Mouse (Mus musculus): ENCODE data around the gene Cstb. TPM values are rescaled to one million over a fixed set of nuclear protein-coding genes. Genes with fewer than 3 reads are reported as not detected.

Gene Cstb
- 119 and 123 TPM in 2 replicates for polyA plus RNA-seq (2016; fragmentation: Nextera tagmentation; extraction: Ambion mirVana)

- H3K4me2 ChIP-seq: peak within 1 kb of the TSS; percentile 83
Measured at GRCm38 (mm10) chr10:78425181-78426041, at the start of gene Cstb. Gene Cstb (plus strand): TSS chr10:78425669.

DNA sequence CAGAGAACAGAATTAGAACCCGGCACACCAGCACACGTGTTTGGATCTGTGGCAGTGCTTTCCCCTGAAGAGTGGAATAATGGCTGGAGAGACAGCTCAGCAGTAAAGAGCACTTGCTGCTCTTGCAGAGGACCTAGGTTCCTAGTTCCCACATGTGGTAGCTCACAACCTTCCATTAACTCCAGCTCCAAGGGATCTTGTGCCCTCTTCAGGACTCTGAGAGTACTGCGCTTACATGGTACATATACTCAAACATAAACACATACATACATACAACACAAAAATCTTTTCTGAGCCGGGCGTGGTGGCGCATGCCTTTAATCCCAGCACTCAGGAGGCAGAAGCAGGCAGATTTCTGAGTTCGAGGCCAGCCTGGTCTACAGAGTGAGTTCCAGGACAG lies 47.0 kb upstream of the Cstb start:
- H3K36me3 ChIP-seq: no peaks in the 10 kb centered on the region
- H3K9ac ChIP-seq: no peak overlapping the region
- no peak overlapping the region for H3K4me3 ChIP-seq
- peaks cover 7% of the 10 kb centered on the region for H3K9me3 ChIP-seq (replicated peaks)
- 94% methylated on average over 7 of the region's 7 CpGs for WGBS
- no peak for ATAC-seq (ENCODE audit: insufficient number of reproducible peaks, low FRiP score)
- no peak overlapping the region for H3K27ac ChIP-seq (ENCODE audit: poor library complexity, severe bottlenecking)
- no peaks in the 10 kb centered on the region for H3K4me1 ChIP-seq (replicated peaks)
- H3K4me2 ChIP-seq: no peak overlapping the region
- H3K27me3 ChIP-seq (replicated peaks): 0 out of 2 replicates have a peak, but pooled peaks cover 6% of the 10 kb centered on the region

More at GRCm38 (mm10) chr10:78425181-78426041, at the start of gene Cstb:
- peaks cover 12% of the 10 kb centered on the region for H3K4me1 ChIP-seq (replicated peaks)
- peak; percentile 94 for ATAC-seq (ENCODE audit: insufficient number of reproducible peaks, low FRiP score)
- H3K27me3 ChIP-seq (replicated peaks): no peaks in the 10 kb centered on the region
- peaks cover 21% of the 10 kb centered on the region for H3K36me3 ChIP-seq
- H3K9me3 ChIP-seq (replicated peaks): no peaks in the 10 kb centered on the region
- peak within 1 kb of the TSS; percentile 65 for H3K4me3 ChIP-seq
- H3K27ac ChIP-seq (ENCODE audit: poor library complexity, severe bottlenecking): peak within 1 kb of the TSS; percentile 52
- H3K9ac ChIP-seq: peak within 1 kb of the TSS; percentile 83
- 1% methylated on average over 40 of the region's 40 CpGs for WGBS

- no peaks in the 10 kb centered on the region for H3K4me1 ChIP-seq (replicated peaks)
- no peak overlapping the region for H3K27ac ChIP-seq (ENCODE audit: poor library complexity, severe bottlenecking)
- H3K9me3 ChIP-seq (replicated peaks): peaks cover 1% of the 10 kb centered on the region; the same call in 1 of the 2 replicates
- no peak overlapping the region for H3K4me3 ChIP-seq
- 0 out of 2 replicates have a peak, but pooled peaks cover 4% of the 10 kb centered on the region for H3K27me3 ChIP-seq (replicated peaks)
- no peak overlapping the region for H3K4me2 ChIP-seq
- no peak for ATAC-seq (ENCODE audit: insufficient number of reproducible peaks, low FRiP score)
- WGBS: 67% methylated on average over 3 of the region's 3 CpGs
- no peaks in the 10 kb centered on the region for H3K36me3 ChIP-seq
- H3K9ac ChIP-seq: no peak overlapping the region
Measured at GRCm38 (mm10) chr10:78383567-78383966, 41.9 kb upstream of the Cstb start.

DNA sequence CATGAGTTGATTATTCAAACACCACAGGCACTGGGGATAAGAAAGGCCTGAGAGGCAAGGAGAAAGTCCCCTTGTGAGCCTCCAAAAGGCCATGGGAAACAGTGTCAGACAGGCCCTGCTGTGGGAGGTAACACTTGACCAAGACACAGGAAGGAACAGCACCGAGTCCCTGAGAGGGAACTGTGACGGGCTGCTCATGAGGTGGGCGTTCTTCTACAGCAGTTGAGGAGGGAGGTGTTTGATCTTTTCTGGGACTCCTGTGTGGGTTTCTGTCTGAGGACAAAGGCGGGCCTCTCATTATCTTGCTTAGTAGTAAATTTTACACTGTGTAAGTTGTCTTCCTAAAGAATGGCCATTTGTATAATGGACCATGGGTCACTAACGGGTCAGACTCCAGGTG lies 39.9 kb upstream of the Cstb start:
- Histone ChIP-seq H3K27me3 (replicated peaks) (peaks cover 23% of the 10 kb centered on the region), H3K4me1 (replicated peaks) (no peaks in the 10 kb centered on the region), H3K4me3 (no peak overlapping the region), H3K9me3 (replicated peaks) (no peaks in the 10 kb centered on the region), H3K36me3 (no peaks in the 10 kb centered on the region), H3K9ac (no peak overlapping the region), H3K4me2 (no peak overlapping the region), H3K27ac (ENCODE audit: poor library complexity, severe bottlenecking) (no peak overlapping the region)
- 58% methylated on average over 5 of the region's 5 CpGs for WGBS
- no peak for ATAC-seq (ENCODE audit: insufficient number of reproducible peaks, low FRiP score)

DNA sequence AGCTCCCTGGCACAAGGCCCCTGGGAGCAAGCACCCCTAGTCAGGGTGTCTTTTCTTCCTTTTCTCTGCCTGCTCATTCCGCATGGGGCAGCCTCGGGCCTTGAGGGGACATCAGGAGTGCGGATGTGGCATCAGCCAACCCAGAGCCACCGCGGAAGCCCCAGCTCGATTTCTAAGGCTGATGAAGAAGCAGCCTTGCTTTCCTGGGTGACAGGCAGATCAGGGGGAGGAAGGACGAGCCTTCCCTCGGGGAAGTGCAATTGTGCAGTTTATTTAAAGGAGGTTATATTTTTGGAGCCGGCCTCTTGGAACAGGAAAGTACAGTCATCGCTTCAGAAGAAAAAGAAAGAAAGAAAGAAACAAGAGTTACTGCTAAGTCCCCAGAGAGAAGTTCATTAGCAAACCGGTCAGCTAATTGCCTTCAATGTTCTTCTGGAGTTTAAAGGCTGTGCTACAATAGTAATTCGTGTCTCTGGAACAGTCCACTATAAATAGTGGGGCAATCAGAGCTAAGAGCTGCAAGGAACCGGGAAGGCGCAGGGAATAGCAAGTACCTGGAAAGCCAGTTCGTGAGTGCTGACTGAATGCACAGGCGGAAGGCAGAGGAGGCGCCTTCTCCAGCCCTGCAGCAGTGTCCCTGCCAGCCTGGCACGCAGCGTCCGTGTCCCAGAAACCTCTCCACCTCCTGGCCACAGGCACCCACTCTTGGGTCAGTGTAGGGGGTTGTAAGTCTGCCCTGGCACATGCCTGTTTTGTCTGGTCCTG lies 37.1 kb upstream of the Cstb start:
- Histone ChIP-seq H3K27me3 (replicated peaks) (peaks cover 45% of the 10 kb centered on the region), H3K9ac (no peak overlapping the region), H3K36me3 (no peaks in the 10 kb centered on the region), H3K4me3 (no peak overlapping the region), H3K4me2 (no peak overlapping the region), H3K4me1 (replicated peaks) (peaks cover 7% of the 10 kb centered on the region; the same call in 1 of the 2 replicates), H3K27ac (ENCODE audit: poor library complexity, severe bottlenecking) (no peak overlapping the region), H3K9me3 (replicated peaks) (no peaks in the 10 kb centered on the region)
- WGBS: 55% methylated on average over 20 of the region's 20 CpGs
- no peak for ATAC-seq (ENCODE audit: insufficient number of reproducible peaks, low FRiP score)

- 28% methylated on average over 4 of the region's 4 CpGs for WGBS
- H3K4me1 ChIP-seq (replicated peaks): peaks cover 7% of the 10 kb centered on the region; the same call in 1 of the 2 replicates
- H3K27ac ChIP-seq (ENCODE audit: poor library complexity, severe bottlenecking): no peak overlapping the region
- H3K4me2 ChIP-seq: no peak overlapping the region
- no peak overlapping the region for H3K9ac ChIP-seq
- no peak for ATAC-seq (ENCODE audit: insufficient number of reproducible peaks, low FRiP score)
- H3K4me3 ChIP-seq: no peak overlapping the region
- no peaks in the 10 kb centered on the region for H3K36me3 ChIP-seq
- H3K27me3 ChIP-seq (replicated peaks): peaks cover 45% of the 10 kb centered on the region
- no peaks in the 10 kb centered on the region for H3K9me3 ChIP-seq (replicated peaks)
Measured at GRCm38 (mm10) chr10:78390982-78391470, 34.4 kb upstream of the Cstb start.

GRCm38 (mm10) chr10:78392072-78392471 lies 33.4 kb upstream of the Cstb start:
- no peak for ATAC-seq (ENCODE audit: insufficient number of reproducible peaks, low FRiP score)
- Histone ChIP-seq H3K4me2 (peak overlapping the region; percentile 52), H3K9me3 (replicated peaks) (no peaks in the 10 kb centered on the region), H3K27me3 (replicated peaks) (peaks cover 45% of the 10 kb centered on the region), H3K4me3 (peak overlapping the region; percentile 14; the same call in 1 of the 2 replicates), H3K27ac (ENCODE audit: poor library complexity, severe bottlenecking) (no peak overlapping the region), H3K36me3 (no peaks in the 10 kb centered on the region), H3K4me1 (replicated peaks) (peaks cover 9% of the 10 kb centered on the region; the same call in 1 of the 2 replicates), H3K9ac (no peak overlapping the region)
- 3% methylated on average over 18 of the region's 18 CpGs for WGBS

DNA sequence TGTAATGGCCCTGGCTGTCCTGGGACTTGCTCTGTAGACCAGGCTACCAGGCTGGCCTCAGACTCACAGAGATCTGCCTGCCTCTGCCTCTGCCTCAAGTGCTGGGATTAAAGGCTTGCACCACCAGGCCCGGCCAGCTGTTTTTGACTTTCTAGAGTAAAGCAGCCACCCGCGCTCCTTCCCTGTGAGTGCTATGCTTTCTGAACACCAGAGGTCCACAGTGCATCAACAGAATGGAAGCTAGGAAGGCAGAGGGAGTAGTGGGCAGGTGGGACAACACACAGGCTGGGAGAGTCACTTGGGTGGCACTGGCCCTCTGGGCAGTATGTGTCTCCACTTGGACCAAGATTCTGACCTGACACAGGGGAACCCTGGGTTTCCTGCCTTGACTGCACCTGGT lies 30.1 kb upstream of the Cstb start:
- H3K36me3 ChIP-seq: peaks cover 7% of the 10 kb centered on the region; the same call in 1 of the 2 replicates
- ATAC-seq (ENCODE audit: insufficient number of reproducible peaks, low FRiP score): no peak
- H3K27me3 ChIP-seq (replicated peaks): peaks cover 24% of the 10 kb centered on the region
- no peak overlapping the region for H3K4me3 ChIP-seq
- 79% methylated on average over 3 of the region's 3 CpGs for WGBS
- no peak overlapping the region for H3K9ac ChIP-seq
- H3K9me3 ChIP-seq (replicated peaks): no peaks in the 10 kb centered on the region
- H3K27ac ChIP-seq (ENCODE audit: poor library complexity, severe bottlenecking): no peak overlapping the region
- no peak overlapping the region for H3K4me2 ChIP-seq
- H3K4me1 ChIP-seq (replicated peaks): peaks cover 29% of the 10 kb centered on the region

- H3K4me3 ChIP-seq: no peak overlapping the region
- WGBS: 12% methylated on average over 17 of the region's 17 CpGs
- peaks cover 35% of the 10 kb centered on the region for H3K4me1 ChIP-seq (replicated peaks)
- H3K36me3 ChIP-seq: peaks cover 14% of the 10 kb centered on the region
- no peak overlapping the region for H3K27ac ChIP-seq (ENCODE audit: poor library complexity, severe bottlenecking)
- no peak overlapping the region for H3K4me2 ChIP-seq
- H3K27me3 ChIP-seq (replicated peaks): peaks cover 17% of the 10 kb centered on the region
- ATAC-seq (ENCODE audit: insufficient number of reproducible peaks, low FRiP score): 0 out of 2 replicates have a peak, but pooled peaks have one; percentile 19
- H3K9ac ChIP-seq: no peak overlapping the region
- no peaks in the 10 kb centered on the region for H3K9me3 ChIP-seq (replicated peaks)
Measured at GRCm38 (mm10) chr10:78395819-78396624, 29.4 kb upstream of the Cstb start.

DNA sequence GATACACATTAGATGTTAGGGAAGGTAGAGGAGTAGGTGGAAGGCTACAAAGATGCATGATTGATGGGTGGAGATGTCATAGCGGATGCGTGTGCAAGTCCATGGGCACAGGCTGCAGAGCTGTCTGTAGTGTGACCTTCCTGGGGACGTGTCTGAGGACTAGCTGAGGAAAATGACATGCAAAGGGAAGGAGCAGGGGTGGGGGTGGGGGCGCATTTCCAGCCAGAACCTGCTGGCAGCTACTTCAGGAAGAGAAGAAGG lies 28.9 kb upstream of the Cstb start:
- Histone ChIP-seq H3K4me2 (no peak overlapping the region), H3K4me3 (no peak overlapping the region), H3K36me3 (peaks cover 19% of the 10 kb centered on the region), H3K9me3 (replicated peaks) (no peaks in the 10 kb centered on the region), H3K27ac (ENCODE audit: poor library complexity, severe bottlenecking) (no peak overlapping the region), H3K4me1 (replicated peaks) (peaks cover 39% of the 10 kb centered on the region), H3K27me3 (replicated peaks) (peaks cover 12% of the 10 kb centered on the region), H3K9ac (no peak overlapping the region)
- ATAC-seq (ENCODE audit: insufficient number of reproducible peaks, low FRiP score): no peak
- 53% methylated on average over 4 of the region's 4 CpGs for WGBS

Measured in heart, embryonic 12.5 days (tissue).